Mouse (Mus musculus) limb, embryonic 15.5 days (tissue): ENCODE data around the gene Sox5. TPM values are rescaled to one million over a fixed set of nuclear protein-coding genes. Genes with fewer than 3 reads are reported as not detected.
"Not testable (repeated sequence)": the region's sequence is repeated elsewhere in the genome, so short reads cannot be mapped to it uniquely, and the experiment has no call there.

ENCODE experiments used
- ATAC-seq: fragments of 200-750 bp; cut with Nextera tagmentation; 2 replicates; pipeline ENCODE4 v1.8.0; 2017; ENCODE audit warnings: low read depth, moderate TSS enrichment; ENCODE audit not compliant: insufficient number of reproducible peaks, low FRiP score, low TSS enrichment
- H3K27ac ChIP-seq: fragments of 300-500 bp; sonication (generic); 2 replicates; pipeline ENCODE4 v1.5.1; 2015; ENCODE audit warnings: moderate library complexity, mild to moderate bottlenecking, inconsistent platforms
- H3K27me3 ChIP-seq: fragments of 300-500 bp; sonication (generic); 2 replicates; pipeline ENCODE4 v1.6.1; 2015; ENCODE audit warnings: inconsistent platforms
- H3K36me3 ChIP-seq: fragments of 300-500 bp; sonication (generic); 2 replicates; pipeline ENCODE4 v1.6.1; 2015; ENCODE audit warnings: inconsistent platforms
- H3K4me1 ChIP-seq: fragments of 300-500 bp; sonication (generic); 2 replicates; pipeline ENCODE4 v1.6.1; 2015; ENCODE audit warnings: inconsistent platforms
- H3K4me2 ChIP-seq: fragments of 300-500 bp; sonication (generic); 2 replicates; pipeline ENCODE4 v1.6.1; 2015; ENCODE audit warnings: mild to moderate bottlenecking, inconsistent platforms
- H3K4me3 ChIP-seq: fragments of 300-500 bp; sonication (generic); 2 replicates; pipeline ENCODE4 v1.5.1; 2015; ENCODE audit warnings: mild to moderate bottlenecking, inconsistent platforms
- H3K9ac ChIP-seq: fragments of 300-500 bp; sonication (generic); 2 replicates; pipeline ENCODE4 v1.6.1; 2015; ENCODE audit warnings: inconsistent platforms
- H3K9me3 ChIP-seq: fragments of 300-500 bp; sonication (generic); 2 replicates; pipeline ENCODE4 v1.6.1; 2016; ENCODE audit warnings: inconsistent platforms
- WGBS: fragments of 180-500 bp; shearing (Covaris S2); methylation state at CpG from one replicate; pipeline ENCODE4 v1.1.7; 2015; 5-methylcytosine and 5-hydroxymethylcytosine counted together
- polyA plus RNA-seq: library from polyadenylated mRNA; unstranded; fragments of >200 nt; fragmentation: Nextera tagmentation; extraction: Ambion mirVana; gene quantifications from 2 replicates; pipeline ENCODE4 v1.2.1, GENCODE M21; 2015

The Sox5 gene
- polyA plus RNA-seq, 1 experiment from 2014 or later = 36.0 TPM

- peaks cover 10% of the 10 kb centered on the region for H3K4me1 ChIP-seq
- no peak overlapping the region for H3K9ac ChIP-seq
- no peaks in the 10 kb centered on the region for H3K36me3 ChIP-seq
- no peak overlapping the region for H3K27ac ChIP-seq
- H3K9me3 ChIP-seq = peaks cover 5% of the 10 kb centered on the region; the same call in 1 of the 2 replicates
- peaks cover 8% of the 10 kb centered on the region; the same call in 1 of the 2 replicates for H3K27me3 ChIP-seq
- ATAC-seq = no peak
- no peak overlapping the region for H3K4me3 ChIP-seq
- WGBS = 37% methylated on average over 23 of the region's 23 CpGs
- peak overlapping the region; percentile 28 for H3K4me2 ChIP-seq
Observed at GRCm38 (mm10) chr6:144298641-144299502, 482.9 kb downstream of the Sox5 start.

- H3K4me2 ChIP-seq = no peak overlapping the region
- ATAC-seq = no peak
- peaks cover 8% of the 10 kb centered on the region; the same call in 1 of the 2 replicates for H3K27me3 ChIP-seq
- H3K9ac ChIP-seq = no peak overlapping the region
- H3K36me3 ChIP-seq = no peaks in the 10 kb centered on the region
- peaks cover 5% of the 10 kb centered on the region; the same call in 1 of the 2 replicates for H3K9me3 ChIP-seq
- WGBS = 71% methylated on average over 5 of the region's 5 CpGs
- no peak overlapping the region for H3K4me3 ChIP-seq
- no peak overlapping the region for H3K27ac ChIP-seq
- H3K4me1 ChIP-seq = peaks cover 10% of the 10 kb centered on the region
Observed at GRCm38 (mm10) chr6:144297846-144298245, 483.9 kb downstream of the Sox5 start.

GRCm38 (mm10) chr6:144297131-144297530 is 484.6 kb downstream of the Sox5 start:
- Histone ChIP-seq H3K36me3 (no peaks in the 10 kb centered on the region), H3K9me3 (peaks cover 5% of the 10 kb centered on the region; the same call in 1 of the 2 replicates), H3K27me3 (peaks cover 8% of the 10 kb centered on the region; the same call in 1 of the 2 replicates), H3K9ac (no peak overlapping the region), H3K4me2 (no peak overlapping the region), H3K27ac (no peak overlapping the region), H3K4me1 (peaks cover 10% of the 10 kb centered on the region), H3K4me3 (no peak overlapping the region)
- WGBS = 79% methylated on average over 1 of the region's 1 CpGs
- ATAC-seq = no peak

GRCm38 (mm10) chr6:144291526-144291925 is 490.3 kb downstream of the Sox5 start:
- Histone ChIP-seq H3K4me1 (no peaks in the 10 kb centered on the region), H3K9ac (no peak overlapping the region), H3K9me3 (peaks cover 5% of the 10 kb centered on the region; the same call in 1 of the 2 replicates), H3K27ac (no peak overlapping the region), H3K36me3 (no peaks in the 10 kb centered on the region), H3K27me3 (no peaks in the 10 kb centered on the region; the same call in none of the 2 replicates), H3K4me3 (no peak overlapping the region), H3K4me2 (no peak overlapping the region)
- no peak for ATAC-seq
- WGBS = 95% methylated on average over 4 of the region's 4 CpGs

DNA sequence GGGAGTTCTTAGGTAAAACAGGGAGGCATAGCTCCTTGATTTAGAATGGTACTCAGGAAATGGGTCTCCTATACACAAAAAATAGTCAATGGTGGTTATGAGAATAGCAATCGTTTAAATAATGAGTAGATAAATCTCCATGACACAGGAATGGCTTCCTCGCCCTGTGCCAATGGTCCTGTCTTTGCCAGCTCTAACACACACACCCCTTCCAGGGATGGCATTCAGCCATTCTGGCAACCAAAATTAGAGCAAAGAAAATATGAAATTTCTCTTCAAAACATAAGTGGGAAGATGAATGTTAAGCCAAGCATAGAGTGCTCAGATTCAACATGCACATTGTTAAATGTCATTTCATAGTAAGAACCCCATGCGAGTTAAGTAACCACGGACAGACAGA is 495.7 kb downstream of the Sox5 start:
- WGBS = 85% methylated on average over 4 of the region's 4 CpGs
- no peaks in the 10 kb centered on the region for H3K36me3 ChIP-seq
- H3K4me3 ChIP-seq = no peak overlapping the region
- H3K27ac ChIP-seq = no peak overlapping the region
- H3K9ac ChIP-seq = no peak overlapping the region
- ATAC-seq = no peak
- H3K9me3 ChIP-seq = no peaks in the 10 kb centered on the region
- no peak overlapping the region for H3K4me2 ChIP-seq
- no peaks in the 10 kb centered on the region; the same call in none of the 2 replicates for H3K27me3 ChIP-seq
- H3K4me1 ChIP-seq = no peaks in the 10 kb centered on the region

DNA sequence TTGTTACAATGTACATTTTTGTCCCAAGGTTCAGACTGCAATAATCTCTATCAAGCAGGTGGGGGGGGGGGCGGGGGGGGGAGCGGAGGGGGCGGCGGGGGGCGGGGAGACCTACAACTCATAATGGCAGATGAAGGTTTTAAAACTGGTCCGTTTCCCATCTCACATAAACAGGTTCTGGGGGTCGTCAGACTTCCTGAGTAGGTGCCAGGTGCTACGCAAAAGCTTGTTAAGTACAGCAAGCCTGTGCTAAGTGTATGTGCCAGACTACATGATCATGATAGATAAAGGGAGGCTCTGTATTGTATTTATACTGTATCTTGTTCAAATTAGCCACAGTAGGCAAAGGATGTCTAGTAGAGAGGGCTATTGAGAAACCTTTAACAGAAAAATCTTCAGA is 498.6 kb downstream of the Sox5 start:
- H3K4me3 ChIP-seq = no peak overlapping the region
- 49% methylated on average over 8 of the region's 8 CpGs for WGBS

DNA sequence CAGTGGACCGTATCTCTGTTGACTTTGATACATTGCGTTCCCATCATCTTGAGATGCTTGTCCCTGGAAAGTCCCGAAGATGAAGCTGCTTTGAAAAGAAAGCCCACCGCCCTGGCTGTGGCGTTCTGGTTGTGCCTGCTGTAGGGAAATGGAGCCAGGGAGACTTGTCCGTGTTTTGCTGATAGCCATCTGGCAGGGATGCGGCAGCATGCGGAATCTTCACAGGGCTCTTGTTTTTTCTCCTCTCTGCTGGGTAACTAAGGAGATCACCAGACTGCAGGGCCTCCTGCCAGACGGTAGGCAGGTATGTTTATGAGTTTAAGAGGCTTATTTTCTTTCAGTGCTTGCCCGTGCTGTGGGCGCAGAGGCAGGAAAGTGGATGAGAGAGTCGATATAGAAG is 499.0 kb downstream of the Sox5 start:
- no peaks in the 10 kb centered on the region for H3K9me3 ChIP-seq
- H3K27ac ChIP-seq = no peak overlapping the region
- no peak overlapping the region for H3K4me2 ChIP-seq
- H3K36me3 ChIP-seq = no peaks in the 10 kb centered on the region
- 0 out of 2 replicates have a peak, but pooled peaks cover 5% of the 10 kb centered on the region for H3K4me1 ChIP-seq
- no peaks in the 10 kb centered on the region for H3K27me3 ChIP-seq
- no peak overlapping the region for H3K4me3 ChIP-seq
- 72% methylated on average over 12 of the region's 12 CpGs for WGBS
- no peak for ATAC-seq
- H3K9ac ChIP-seq = no peak overlapping the region

More for the DNA sequence above, 498.6 kb downstream of the Sox5 start:
- H3K9ac ChIP-seq = no peak overlapping the region
- no peak for ATAC-seq
- no peaks in the 10 kb centered on the region for H3K27me3 ChIP-seq
- H3K4me2 ChIP-seq = no peak overlapping the region
- no peaks in the 10 kb centered on the region for H3K36me3 ChIP-seq
- H3K4me1 ChIP-seq = 0 out of 2 replicates have a peak, but pooled peaks cover 5% of the 10 kb centered on the region
- H3K9me3 ChIP-seq = no peaks in the 10 kb centered on the region
- no peak overlapping the region for H3K27ac ChIP-seq

DNA sequence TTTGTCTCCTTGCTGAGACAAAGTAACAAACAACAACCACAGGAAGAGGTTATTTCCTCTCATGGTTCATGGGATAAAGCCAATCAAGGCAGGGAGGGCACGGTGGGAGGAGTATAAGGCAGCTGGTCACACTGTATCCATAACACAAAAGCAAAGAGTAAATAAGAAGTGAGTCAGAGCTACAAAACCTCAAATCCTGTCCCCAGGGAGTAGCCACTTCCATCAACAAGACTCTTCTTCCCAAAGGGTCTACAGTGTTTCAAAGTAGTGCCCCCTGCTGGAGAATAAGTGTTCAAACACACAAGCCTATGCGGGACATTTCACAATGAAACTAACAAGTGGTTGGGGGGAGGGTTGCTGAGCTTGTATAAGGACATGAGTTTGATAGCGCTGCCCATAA is 500.1 kb downstream of the Sox5 start:
- H3K9me3 ChIP-seq = no peaks in the 10 kb centered on the region
- H3K9ac ChIP-seq = no peak overlapping the region
- no peak overlapping the region for H3K4me3 ChIP-seq
- no peaks in the 10 kb centered on the region for H3K27me3 ChIP-seq
- WGBS = 93% methylated on average over 3 of the region's 3 CpGs
- no peak for ATAC-seq
- 0 out of 2 replicates have a peak, but pooled peaks cover 5% of the 10 kb centered on the region for H3K4me1 ChIP-seq
- H3K4me2 ChIP-seq = no peak overlapping the region
- no peaks in the 10 kb centered on the region for H3K36me3 ChIP-seq
- H3K27ac ChIP-seq = no peak overlapping the region

- ATAC-seq = no peak
- no peaks in the 10 kb centered on the region for H3K27me3 ChIP-seq
- 53% methylated on average over 13 of the region's 13 CpGs for WGBS
- no peak overlapping the region for H3K9ac ChIP-seq
- H3K4me1 ChIP-seq = 0 out of 2 replicates have a peak, but pooled peaks cover 5% of the 10 kb centered on the region
- no peak overlapping the region for H3K4me3 ChIP-seq
- H3K36me3 ChIP-seq = no peaks in the 10 kb centered on the region
- no peak overlapping the region for H3K27ac ChIP-seq
- H3K4me2 ChIP-seq = no peak overlapping the region
- no peaks in the 10 kb centered on the region for H3K9me3 ChIP-seq
Observed at GRCm38 (mm10) chr6:144278505-144279053, 503.2 kb downstream of the Sox5 start.

DNA sequence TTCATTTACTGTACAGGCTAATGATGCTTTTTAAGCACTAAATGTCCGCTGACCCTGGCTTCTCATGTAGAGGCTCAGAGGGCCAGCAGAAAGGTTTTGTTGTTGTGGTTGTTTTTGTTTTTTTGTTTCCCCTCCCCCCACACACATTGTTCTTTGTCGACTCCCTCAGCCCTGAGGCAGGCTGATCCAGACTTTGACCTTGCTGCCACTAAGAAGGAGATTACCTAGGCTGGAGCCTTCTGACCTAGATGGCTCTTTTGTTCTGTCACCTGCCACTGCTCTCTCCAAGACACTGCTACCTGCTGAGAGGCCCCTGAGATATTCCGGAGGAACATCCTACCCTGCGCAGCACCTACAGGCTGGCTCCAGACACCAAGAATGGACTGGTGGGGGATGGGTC is 508.4 kb downstream of the Sox5 start:
- H3K4me2 ChIP-seq, H3K27ac ChIP-seq, H3K27me3 ChIP-seq, H3K9me3 ChIP-seq, H3K36me3 ChIP-seq, H3K4me3 ChIP-seq, H3K9ac ChIP-seq, H3K4me1 ChIP-seq, ATAC-seq: not testable (repeated sequence)
- 49% methylated on average over 4 of the region's 4 CpGs for WGBS

DNA sequence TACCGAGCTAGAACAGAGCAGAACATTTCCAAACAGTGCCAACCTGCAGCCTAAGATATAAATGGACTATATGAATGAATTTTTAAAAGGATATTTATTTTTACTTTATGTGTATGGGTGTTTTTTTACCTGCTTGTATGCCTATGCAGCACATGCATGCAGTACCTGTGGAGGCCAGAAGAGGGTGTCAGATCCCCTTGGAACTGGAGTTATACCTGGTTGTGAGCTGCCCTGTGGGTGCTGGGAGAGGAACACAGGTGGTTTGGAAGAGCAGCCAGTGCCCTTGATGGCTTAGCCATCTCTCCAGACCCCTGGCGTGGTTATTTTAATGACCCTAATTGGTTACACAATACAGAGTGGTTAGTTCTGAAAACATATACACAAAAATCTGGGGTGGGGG is 510.5 kb downstream of the Sox5 start:
- ATAC-seq = no peak
- Histone ChIP-seq H3K9me3 (no peaks in the 10 kb centered on the region), H3K36me3 (no peaks in the 10 kb centered on the region), H3K27me3 (no peaks in the 10 kb centered on the region), H3K4me2 (no peak overlapping the region), H3K9ac (no peak overlapping the region), H3K4me3 (no peak overlapping the region), H3K4me1 (no peaks in the 10 kb centered on the region), H3K27ac (no peak overlapping the region)
- WGBS = 79% methylated on average over 2 of the region's 2 CpGs

GRCm38 (mm10) chr6:144270306-144270705 is 511.5 kb downstream of the Sox5 start:
- no peak overlapping the region for H3K4me3 ChIP-seq
- no peaks in the 10 kb centered on the region for H3K9me3 ChIP-seq
- H3K27me3 ChIP-seq = no peaks in the 10 kb centered on the region
- H3K36me3 ChIP-seq = no peaks in the 10 kb centered on the region
- no peak overlapping the region for H3K27ac ChIP-seq
- no peak overlapping the region for H3K4me2 ChIP-seq
- no peak overlapping the region for H3K9ac ChIP-seq
- 72% methylated on average over 3 of the region's 3 CpGs for WGBS
- no peaks in the 10 kb centered on the region for H3K4me1 ChIP-seq
- no peak for ATAC-seq
